10 mouse cellular contexts compared by ENCODE assay signal in genomic region chr13:12196012-12196411, GRCm38 (mm10).
DNase-seq lines count a peak whose midpoint lies in the region; ATAC-seq and TF ChIP-seq lines count a peak whose summit lies in the region.
"Had no signal": no experiment of that assay in that cellular context is flagged by ENCODE, and none has a peak within 500 bp of the region (broad histone marks: within the 10 kb centered on the region; RNA-seq: fewer than 3 reads in every experiment).

No protein-coding gene starts in this region.

- no peak overlapping the region for H3K9ac ChIP-seq in forebrain, embryonic 16.5 days (replicated peaks; ENCODE audit: low read depth, low read length)
- no peak overlapping the region for H3K9ac ChIP-seq in forebrain, embryonic 12.5 days
- no peak overlapping the region for H3K9ac ChIP-seq in stomach, postnatal 0 days (ENCODE audit: low read length)
- H3K9ac ChIP-seq: liver, embryonic 13.5 days; neural tube, embryonic 13.5 days had no signal

- H3K4me3 ChIP-seq in forebrain, embryonic 16.5 days (replicated peaks; ENCODE audit: low read length), result no peak overlapping the region
- H3K4me3 ChIP-seq in forebrain, embryonic 12.5 days (replicated peaks), result no peak overlapping the region
- H3K4me3 ChIP-seq in stomach, postnatal 0 days (ENCODE audit: low read depth, low read length), result no peak overlapping the region
- H3K4me3 ChIP-seq: liver, embryonic 13.5 days; neural tube, embryonic 13.5 days had no signal

- peaks cover 7% of the 10 kb centered on the region; the same call in 1 of the 2 replicates for H3K36me3 ChIP-seq in forebrain, embryonic 16.5 days (ENCODE audit: control insufficient read depth, insufficient read depth)
- peaks cover 57% of the 10 kb centered on the region for H3K36me3 ChIP-seq in forebrain, embryonic 12.5 days (replicated peaks)
- peaks cover 4% of the 10 kb centered on the region; the same call in 1 of the 2 replicates for H3K36me3 ChIP-seq in stomach, postnatal 0 days (ENCODE audit: control insufficient read depth, insufficient read depth, low read length)

- no peaks in the 10 kb centered on the region for H3K9me3 ChIP-seq in forebrain, embryonic 16.5 days (ENCODE audit: control insufficient read depth, low read length)
- H3K9me3 ChIP-seq in forebrain, embryonic 12.5 days, result no peaks in the 10 kb centered on the region
- no peaks in the 10 kb centered on the region for H3K9me3 ChIP-seq in stomach, postnatal 0 days (ENCODE audit: control insufficient read depth, low read length)
- H3K9me3 ChIP-seq: liver, embryonic 13.5 days; neural tube, embryonic 13.5 days had no signal

- H3K4me2 ChIP-seq in forebrain, embryonic 16.5 days (ENCODE audit: low read length), result no peak overlapping the region
- no peak overlapping the region for H3K4me2 ChIP-seq in forebrain, embryonic 12.5 days
- no peak overlapping the region for H3K4me2 ChIP-seq in stomach, postnatal 0 days (replicated peaks; ENCODE audit: low read depth)
- H3K4me2 ChIP-seq: liver, embryonic 13.5 days; neural tube, embryonic 13.5 days had no signal

- H3K27ac ChIP-seq in forebrain, embryonic 16.5 days (ENCODE audit: low read length), result no peak overlapping the region
- H3K27ac ChIP-seq in forebrain, embryonic 12.5 days, result no peak overlapping the region
- H3K27ac ChIP-seq in stomach, postnatal 0 days (replicated peaks), result no peak overlapping the region
- H3K27ac ChIP-seq: liver, embryonic 13.5 days; neural tube, embryonic 13.5 days had no signal

- no peak for TF ChIP-seq EP300 in stomach, postnatal 0 days (optimal IDR thresholded peaks at IDR 0.05)

- 75% methylated on average over 3 of the region's 3 CpGs for WGBS in forebrain, embryonic 16.5 days
- WGBS in forebrain, embryonic 12.5 days, result 93% methylated on average over 3 of the region's 3 CpGs
- 89% methylated on average over 3 of the region's 3 CpGs for WGBS in stomach, postnatal 0 days

- no peak for TF ChIP-seq CTCF in stomach, postnatal 0 days (IDR thresholded peaks at IDR 0.05; ENCODE audit: low read depth)

- DNase-seq in lung, postnatal 10 days, result peak; percentile 10
- no peak for DNase-seq in lung, postnatal 4 days
- DNase-seq in gastrocnemius, adult 8-10 months (ENCODE audit: low spot score in 2 of 2), result peak; percentile 37 to 40
- DNase-seq in skeletal muscle tissue, adult 2 months (ENCODE audit: low read depth, low spot score), result peak; percentile 82
- no peak for DNase-seq in stomach, postnatal 0 days (ENCODE audit: low spot score)
- DNase-seq: liver, embryonic 13.5 days had no signal

- H3K4me1 ChIP-seq in forebrain, embryonic 16.5 days (replicated peaks; ENCODE audit: control insufficient read depth, insufficient read depth, low read length), result no peaks in the 10 kb centered on the region
- H3K4me1 ChIP-seq in forebrain, embryonic 12.5 days, result no peaks in the 10 kb centered on the region
- H3K4me1 ChIP-seq in stomach, postnatal 0 days (replicated peaks; ENCODE audit: control insufficient read depth, insufficient read depth), result no peaks in the 10 kb centered on the region
- H3K4me1 ChIP-seq: liver, embryonic 13.5 days; neural tube, embryonic 13.5 days had no signal

- peak; percentile 40; the same call in 1 of the 2 replicates for ATAC-seq in forebrain, embryonic 16.5 days
- ATAC-seq in forebrain, embryonic 12.5 days (ENCODE audit: low FRiP score), result no peak
- no peak for ATAC-seq in stomach, postnatal 0 days (ENCODE audit: low FRiP score, low TSS enrichment)
- ATAC-seq in granulocyte monocyte progenitor cell, adult 5-6 weeks (replicated peaks; ENCODE audit: poor library complexity, severe bottlenecking), result no peak

- no peaks in the 10 kb centered on the region for H3K27me3 ChIP-seq in forebrain, embryonic 16.5 days (replicated peaks; ENCODE audit: control insufficient read depth, insufficient read depth, low read length)
- no peaks in the 10 kb centered on the region for H3K27me3 ChIP-seq in forebrain, embryonic 12.5 days
- no peaks in the 10 kb centered on the region for H3K27me3 ChIP-seq in stomach, postnatal 0 days (ENCODE audit: control insufficient read depth, insufficient read depth, low read length)
- H3K27me3 ChIP-seq: liver, embryonic 13.5 days; neural tube, embryonic 13.5 days had no signal

Comparison
In these comparisons a context has a peak if more than half of its experiments do, and no peak if none do; other contexts are left out.
1. DNase-seq: peak in lung, postnatal 10 days (single experiment), gastrocnemius, adult 8-10 months (2 of 2) and skeletal muscle tissue, adult 2 months (single experiment); none in lung, postnatal 4 days (0 of 2) and stomach, postnatal 0 days (single experiment).